Mouse (Mus musculus): ENCODE measurements around the gene Zfp933. TPM values are rescaled to one million over a fixed set of nuclear protein-coding genes. Genes with fewer than 3 reads are reported as not detected.

Zfp933 gene
- total RNA-seq (2023) = 5.2 TPM

DNA sequence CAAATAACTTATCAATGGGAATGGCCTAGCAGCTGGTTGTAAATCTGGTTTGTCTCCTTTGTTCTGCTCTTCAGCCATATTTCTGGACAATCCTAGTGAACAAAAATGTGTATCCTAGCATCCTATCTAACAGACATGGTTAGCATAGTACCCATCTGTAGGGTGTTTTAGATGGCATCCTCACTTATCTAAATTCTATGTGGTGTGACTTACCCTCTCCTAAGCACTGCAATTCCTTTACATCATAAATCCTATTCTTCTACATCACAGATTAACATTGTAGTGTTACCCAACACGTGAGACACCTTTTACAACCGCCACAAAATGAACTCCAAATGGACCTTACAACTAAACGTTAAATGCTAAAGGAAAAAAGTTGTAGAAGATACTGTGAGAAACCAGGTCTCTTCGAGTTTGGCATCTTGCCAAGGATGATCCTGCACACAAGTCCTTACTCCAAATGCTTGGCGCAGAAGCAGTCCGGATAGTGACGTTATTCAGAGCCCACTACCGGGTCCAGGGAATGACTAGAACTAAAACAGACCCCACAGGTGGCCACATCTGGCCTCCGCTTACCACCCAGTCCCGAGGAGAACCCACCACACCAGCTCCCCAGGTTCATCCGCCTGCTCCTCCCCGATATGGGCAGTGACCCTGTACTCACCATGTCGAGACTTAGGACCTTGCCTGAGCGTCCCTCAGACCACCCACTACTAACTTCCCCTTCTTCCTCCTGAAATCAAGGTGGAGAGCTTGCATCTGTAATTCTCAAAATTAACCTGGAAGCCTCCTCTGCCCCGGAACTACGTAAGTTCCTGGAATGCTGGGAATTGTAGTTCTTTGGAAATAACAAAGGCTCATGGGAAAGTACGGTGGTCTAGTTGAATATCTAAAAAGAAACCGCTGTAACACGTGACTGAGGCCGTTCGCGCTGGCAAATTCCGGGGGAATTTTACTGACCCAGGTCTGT lies at the start of gene Zfp933:
TSS of gene Zfp933 (minus strand) at position 753 of the 970 bp plus-strand sequence.

DNA sequence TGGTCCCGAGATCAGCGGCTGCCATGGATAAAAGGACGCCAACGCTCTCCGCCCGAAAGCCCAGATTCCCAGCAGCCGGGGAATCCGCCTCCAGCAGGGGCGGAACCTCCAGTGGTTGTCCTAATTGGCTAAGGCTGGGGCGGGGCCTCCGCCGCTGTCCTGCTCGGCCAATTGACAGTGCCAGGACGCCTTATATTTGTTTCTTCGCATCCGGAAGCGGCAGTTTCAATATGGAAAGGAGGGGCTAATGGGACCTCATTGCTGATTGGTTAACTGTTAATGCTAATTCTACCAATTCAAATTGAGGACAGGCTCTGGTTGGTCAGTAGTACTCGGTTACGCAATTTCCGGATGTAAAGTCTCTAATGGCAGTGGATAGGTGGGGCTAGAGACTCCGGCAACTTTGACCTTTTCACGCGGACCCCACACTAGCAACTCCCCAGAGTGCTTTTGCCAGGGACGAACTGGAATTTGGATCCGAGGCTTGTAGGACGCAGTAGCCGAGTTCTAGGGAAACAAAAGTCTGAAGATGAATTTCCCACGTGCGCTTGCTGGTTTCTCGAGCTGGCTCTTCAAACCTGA lies 20.4 kb upstream of the Zfp933 start, which contains the start of the genes Miip and Fv1:
TSS of gene Miip (minus strand) at position 367 of the 582 bp plus-strand sequence.
TSS of gene Fv1 (plus strand) at position 530 of the 582 bp plus-strand sequence.

DNA sequence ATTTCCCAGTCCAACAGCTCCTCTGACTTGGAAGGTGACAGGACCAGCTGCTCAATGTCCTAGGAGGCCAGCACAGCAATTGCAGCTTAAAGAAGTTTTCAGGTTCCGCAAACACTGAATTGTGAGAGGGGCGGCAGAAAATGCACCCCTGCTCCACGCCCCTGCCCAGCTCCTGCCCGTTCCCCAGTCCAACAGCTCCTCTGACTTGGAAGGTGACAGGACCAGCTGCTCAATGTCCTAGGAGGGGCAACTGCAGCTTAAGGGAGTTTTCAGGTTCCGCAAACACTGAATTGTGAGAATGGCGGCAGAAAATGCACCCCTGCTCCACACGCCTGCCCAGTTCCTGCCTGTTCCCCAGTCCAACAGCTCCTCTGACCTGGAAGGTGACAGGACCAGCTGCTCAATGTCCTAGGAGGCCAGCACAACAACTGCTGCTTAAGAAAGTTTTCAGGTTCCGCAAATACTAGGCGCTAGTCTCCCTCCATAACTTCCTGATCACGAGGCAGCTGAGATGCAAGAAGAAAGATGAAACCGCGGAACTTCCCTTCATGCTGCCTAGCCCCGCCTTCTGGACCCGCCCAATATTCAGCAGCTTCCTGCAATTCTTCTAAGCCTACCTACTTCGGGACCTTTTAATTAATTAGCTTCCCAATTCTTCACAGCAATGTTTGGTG lies 38.7 kb downstream of the Zfp933 start, which contains the start of gene Zfp984:
TSS of gene Zfp984 (minus strand) at position 497 of the 674 bp plus-strand sequence.

Other genes starting within 250 kb of the Zfp933 start
- not detected for gene Zfp979, start 205.9 kb downstream of the Zfp933 start, total RNA-seq (2023)
- 0.50 TPM for gene Zfp534, start 145.8 kb downstream of the Zfp933 start, total RNA-seq (2023)
- gene Zfp984, start 38.6 kb downstream of the Zfp933 start, total RNA-seq (2023) = 9.0 TPM
- gene Miip, start 20.4 kb upstream of the Zfp933 start, total RNA-seq (2023) = 45.5 TPM
- gene Fv1, start 20.6 kb upstream of the Zfp933 start, total RNA-seq (2023) = 16.8 TPM
- 37.0 TPM for gene Mfn2, start 56.3 kb upstream of the Zfp933 start, total RNA-seq (2023)
- 9.5 TPM for gene Plod1, start 88.4 kb upstream of the Zfp933 start, total RNA-seq (2023)
- gene 2510039O18Rik, start 92.5 kb upstream of the Zfp933 start, total RNA-seq (2023) = 63.6 TPM
- gene Nppb, start 137.4 kb upstream of the Zfp933 start, total RNA-seq (2023) = not detected
- gene Nppa, start 152.4 kb upstream of the Zfp933 start, total RNA-seq (2023) = not detected
- gene Clcn6, start 190.5 kb upstream of the Zfp933 start, total RNA-seq (2023) = 37.6 TPM
- 24.2 TPM for gene Mthfr, start 190.7 kb upstream of the Zfp933 start, total RNA-seq (2023)
- gene Agtrap, start 239.7 kb upstream of the Zfp933 start, total RNA-seq (2023) = 18.2 TPM